Mouse (Mus musculus) erythroid progenitor cell, adult 5-6 weeks (primary cell): ENCODE results near the gene Btbd2. TPM values are rescaled to one million over a fixed set of nuclear protein-coding genes. Genes with fewer than 3 reads are reported as not detected.

Source experiments
- ATAC-seq: replicated peaks from 2 replicates; pipeline ENCODE4 v1.8.0; 2016; ENCODE audit warnings: moderate number of reproducible peaks, mild to moderate bottlenecking, moderate TSS enrichment, inconsistent platforms; ENCODE audit not compliant: poor library complexity, low FRiP score, severe bottlenecking
- total RNA-seq, 2 experiments: library from RNA; stranded (forward) in 1 of 2; stranded (reverse) in 1 of 2; fragments of 150-400 nt in 1 of 2; fragments of 186-747, 209-891 nt in 1 of 2; gene quantifications; 2 replicates each; pipeline versions ENCODE4 v1.2.3 to v1.2.4; 2015 to 2017; ENCODE audit warnings: low replicate concordance in 2 of 2

The Btbd2 gene
- total RNA-seq (2015; ENCODE audit: low replicate concordance): 2.9 and 3.8 TPM in 2 replicates
- total RNA-seq (2017; ENCODE audit: low replicate concordance): 9.2 and 25.3 TPM in 2 replicates

GRCm38 (mm10) chr10:80656863-80657623 is at the start of gene Btbd2:
Btbd2 (minus strand) TSS chr10:80657071.
- ATAC-seq: peak; percentile 49; the same call in 1 of the 2 replicates

- ATAC-seq: no peak
Measured at GRCm38 (mm10) chr10:80705479-80705878, 48.6 kb upstream of the Btbd2 start.

- no peak for ATAC-seq
Measured at GRCm38 (mm10) chr10:80705033-80705432, 48.2 kb upstream of the Btbd2 start.

GRCm38 (mm10) chr10:80704418-80704817 is 47.5 kb upstream of the Btbd2 start:
- no peak for ATAC-seq

- ATAC-seq: no peak
Measured at GRCm38 (mm10) chr10:80703643-80704042, 46.8 kb upstream of the Btbd2 start.

- peak; percentile 72 for ATAC-seq
Measured at GRCm38 (mm10) chr10:80702536-80703390, 45.9 kb upstream of the Btbd2 start.

GRCm38 (mm10) chr10:80701721-80702535 is 45.1 kb upstream of the Btbd2 start, which contains the start of the genes Mob3a and Izumo4:
Mob3a (minus strand) TSS chr10:80701977.
Izumo4 (plus strand) TSS chr10:80702184.
- ATAC-seq: peak; percentile 77

- ATAC-seq: no peak
Measured at GRCm38 (mm10) chr10:80700732-80701131, 43.9 kb upstream of the Btbd2 start.

- no peak for ATAC-seq
Measured at GRCm38 (mm10) chr10:80700038-80700504, 43.2 kb upstream of the Btbd2 start.

GRCm38 (mm10) chr10:80698605-80699004 is 41.7 kb upstream of the Btbd2 start:
- no peak for ATAC-seq

GRCm38 (mm10) chr10:80697812-80698211 is 40.9 kb upstream of the Btbd2 start:
- peak; percentile 36 for ATAC-seq

GRCm38 (mm10) chr10:80697393-80697787 is 40.5 kb upstream of the Btbd2 start:
- ATAC-seq: no peak

GRCm38 (mm10) chr10:80696502-80697392 is 39.9 kb upstream of the Btbd2 start:
- ATAC-seq: no peak

GRCm38 (mm10) chr10:80695801-80696501 is 39.1 kb upstream of the Btbd2 start:
- no peak for ATAC-seq

- no peak for ATAC-seq
Measured at GRCm38 (mm10) chr10:80695186-80695585, 38.3 kb upstream of the Btbd2 start.

GRCm38 (mm10) chr10:80694159-80694938 is 37.5 kb upstream of the Btbd2 start:
- no peak for ATAC-seq

- no peak for ATAC-seq
Measured at GRCm38 (mm10) chr10:80693401-80694045, 36.7 kb upstream of the Btbd2 start.
